21 mouse cellular contexts compared by ENCODE assay signal in the genomic region with DNA sequence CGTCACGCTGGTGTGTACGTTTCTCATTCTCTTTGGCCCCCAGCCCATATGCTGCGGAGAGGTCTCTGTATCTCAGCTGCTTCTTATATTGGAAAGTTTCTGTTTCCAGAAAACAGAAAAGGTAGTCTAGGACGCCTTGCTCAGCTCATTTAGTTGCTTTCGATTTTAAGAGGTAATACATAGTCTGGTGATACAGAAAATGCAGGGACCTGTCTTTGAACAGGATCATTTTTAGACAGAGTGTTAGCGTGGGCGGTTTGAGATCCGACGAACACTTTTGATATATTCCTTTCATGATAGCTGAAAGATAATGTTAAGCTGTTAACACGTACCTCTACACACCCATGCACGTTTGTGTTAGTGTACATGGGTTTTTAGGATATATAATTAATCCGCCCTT. TPM values are rescaled to one million over a fixed set of nuclear protein-coding genes. Genes with fewer than 3 reads are reported as not detected.
DNase-seq lines count a peak whose midpoint lies in the region; ATAC-seq lines count a peak whose summit lies in the region.
"Had no signal": no experiment of that assay in that cellular context is flagged by ENCODE, and none has a peak within 500 bp of the region (broad histone marks: within the 10 kb centered on the region; RNA-seq: fewer than 3 reads in every experiment).

No protein-coding gene starts in this region.

- ATAC-seq in frontal cortex, adult (ENCODE audit: low TSS enrichment), result peak; percentile 36; the same call in 1 of the 2 replicates
- ATAC-seq: forebrain, embryonic 15.5 days had no signal

- H3K4me1 ChIP-seq in brown adipose tissue, adult 24 weeks (ENCODE audit: control insufficient read depth, insufficient read depth, insufficient read length, low read length), result peaks cover 57% of the 10 kb centered on the region

- DNase-seq in frontal cortex, postnatal 36 days (ENCODE audit: low spot score in 2 of 2), result no peak
- peak; percentile 68 for DNase-seq in CD4-positive helper T cell, adult 2 months (ENCODE audit: low read depth, low spot score)
- DNase-seq in naive thymus-derived CD4-positive, alpha-beta T cell, adult 2 months (ENCODE audit: low read depth), result peak; percentile 53
- no peak for DNase-seq in urinary bladder, postnatal 36 days (ENCODE audit: low spot score in 2 of 2)
- no peak for DNase-seq in adrenal gland, postnatal 36 days
- DNase-seq: adrenal gland, adult 8-10 months; B cell, adult 2 months; cerebellum, adult 11-12 months; cerebellum, adult 9-11 months; cerebellum, postnatal 36 days; heart, adult 18-20 months; heart, postnatal 14 days; kidney, adult 18-20 months had no signal

- H3K4me3 ChIP-seq in brown adipose tissue, adult 24 weeks (ENCODE audit: insufficient read depth, low read depth, low read length), result no peak overlapping the region
- H3K4me3 ChIP-seq: embryonic facial prominence, embryonic 13.5 days; forebrain, embryonic 10.5 days; forebrain, embryonic 15.5 days; heart, embryonic 15.5 days; hindbrain, embryonic 10.5 days had no signal

- 0 out of 2 replicates have a peak overlapping the region, but pooled peaks have one; percentile 36 for H3K27ac ChIP-seq in brown adipose tissue, adult 24 weeks (replicated peaks; ENCODE audit: low read depth, low read length)
- H3K27ac ChIP-seq: embryonic facial prominence, embryonic 13.5 days; forebrain, embryonic 15.5 days; heart, embryonic 15.5 days; hindbrain, embryonic 10.5 days; hindbrain, embryonic 14.5 days had no signal

RNA-seq across cellular contexts. Expression of a gene that starts 35.9 kb away (rescaled TPM):
- 14.3 and 21.1 TPM in 2 replicates for polyA plus RNA-seq in brown adipose tissue, adult 24 weeks (2012; ENCODE audit: insufficient read depth, insufficient read length, missing spikeins)
- 10 to 100 TPM; 68.0 to 73.7 TPM for total RNA-seq in adrenal gland, postnatal 36 days (2021)

Comparison
In these comparisons a context has a peak if more than half of its experiments do, and no peak if none do; other contexts are left out.
1. DNase-seq: peak in CD4-positive helper T cell, adult 2 months (single experiment) and naive thymus-derived CD4-positive, alpha-beta T cell, adult 2 months (single experiment); none in frontal cortex, postnatal 36 days (0 of 2), urinary bladder, postnatal 36 days (0 of 2) and adrenal gland, postnatal 36 days (0 of 2).